Mouse (Mus musculus): ENCODE data around the gene Ncoa3.

- no peak for TF ChIP-seq CTCF (IDR thresholded peaks at IDR 0.05; ENCODE audit: low read depth)
- TF ChIP-seq EP300 (IDR thresholded peaks at IDR 0.05; ENCODE audit: low read depth): no peak
Observed at GRCm38 (mm10) chr2:166024079-166024478, 31.6 kb downstream of the Ncoa3 start.

Measured in liver, embryonic 14.5 days (tissue).